Mouse (Mus musculus): Measurements from ENCODE around the gene Cpsf2. TPM values are rescaled to one million over a fixed set of nuclear protein-coding genes. Genes with fewer than 3 reads are reported as not detected.

Gene Cpsf2
- total RNA-seq, 2 experiments from 2014 or later: 15.7 TPM

DNA sequence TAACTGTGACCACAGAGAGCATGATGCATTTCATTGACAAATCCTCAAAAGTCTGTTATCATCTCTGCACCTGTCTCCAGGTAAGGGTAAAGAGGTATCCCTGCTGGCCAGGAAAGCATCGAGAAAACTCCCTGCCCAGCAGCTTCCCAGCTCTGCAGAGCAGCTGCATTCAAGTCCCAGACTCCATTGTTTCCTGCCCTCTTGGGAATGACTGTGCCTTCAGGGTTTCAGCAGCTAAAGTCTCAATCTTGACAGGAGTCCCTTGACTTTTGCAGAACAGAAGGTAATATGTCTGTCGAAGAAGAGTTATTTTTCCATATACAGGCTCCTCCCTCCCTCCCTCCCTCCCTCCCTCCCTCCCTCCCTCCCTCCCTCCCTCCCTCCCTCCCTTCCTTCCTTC, 65.9 kb downstream of the Cpsf2 start:
- no peak for DNase-seq
- intact Hi-C loops (cut with DNase I): no loop called here

DNA sequence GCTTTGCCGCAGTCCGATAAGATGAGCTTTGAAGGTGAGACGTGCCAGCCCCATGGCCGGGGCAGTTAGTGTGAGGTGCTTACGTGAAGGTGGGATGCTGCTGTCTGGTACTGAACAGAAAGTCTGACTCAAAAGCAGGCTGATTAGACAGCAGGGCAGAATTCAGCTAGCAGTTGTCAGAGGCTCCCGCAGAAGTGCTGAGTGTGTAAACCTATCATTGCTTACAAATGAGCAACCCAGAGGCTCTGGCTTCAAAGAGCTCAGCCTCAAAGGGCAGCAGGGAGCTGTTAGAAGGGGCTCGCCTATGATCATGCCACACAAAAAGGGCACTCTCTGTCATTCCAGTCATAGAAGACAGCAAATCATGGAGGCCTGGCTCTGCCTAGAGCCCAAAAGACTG, 66.5 kb downstream of the Cpsf2 start:
- no peak for DNase-seq
- intact Hi-C loops (cut with DNase I): no loop called here

DNA sequence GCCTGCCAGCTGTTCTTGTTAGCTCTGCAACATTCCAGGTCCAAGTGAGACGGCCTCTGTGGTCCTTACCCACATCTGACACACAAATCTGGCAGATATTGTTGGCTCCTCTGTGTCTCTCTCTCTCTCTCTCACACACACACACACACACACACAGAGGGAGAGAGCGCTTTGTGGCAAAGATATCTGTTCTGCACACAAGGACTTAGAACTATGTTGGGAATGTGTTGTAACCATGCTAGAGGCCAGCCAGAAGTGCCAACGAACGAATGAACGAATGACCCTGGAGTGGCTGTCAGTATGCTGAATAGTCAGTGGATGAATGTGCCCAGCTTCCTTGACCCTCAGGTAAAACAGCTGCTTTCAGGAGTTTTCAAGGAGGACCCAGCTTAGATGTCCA, 68.1 kb downstream of the Cpsf2 start:
- intact Hi-C loops (cut with DNase I): no loop called here
- peak in 1 of 2 experiments; percentile 18 for DNase-seq

DNA sequence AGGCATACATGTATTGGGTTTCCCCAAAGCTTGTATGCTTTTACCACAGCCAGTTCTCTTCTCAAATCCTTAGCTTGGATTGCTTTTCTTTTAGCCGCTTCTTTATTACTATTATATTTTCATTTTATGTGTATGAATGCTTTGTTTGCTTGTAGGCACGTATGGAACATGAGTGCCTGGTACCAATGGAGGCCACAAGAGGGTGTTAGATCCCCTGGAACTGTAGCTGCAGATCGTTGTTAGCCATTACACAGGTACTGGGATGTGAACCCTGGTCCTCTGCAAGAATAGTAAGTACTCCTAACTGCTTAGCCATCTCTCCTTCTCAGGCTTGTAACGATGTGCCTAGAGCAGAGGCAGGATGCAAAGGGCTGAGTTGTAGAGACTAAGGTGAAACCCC, 78.4 kb downstream of the Cpsf2 start:
- DNase-seq: no peak
- intact Hi-C loops (cut with DNase I): no loop called here

DNA sequence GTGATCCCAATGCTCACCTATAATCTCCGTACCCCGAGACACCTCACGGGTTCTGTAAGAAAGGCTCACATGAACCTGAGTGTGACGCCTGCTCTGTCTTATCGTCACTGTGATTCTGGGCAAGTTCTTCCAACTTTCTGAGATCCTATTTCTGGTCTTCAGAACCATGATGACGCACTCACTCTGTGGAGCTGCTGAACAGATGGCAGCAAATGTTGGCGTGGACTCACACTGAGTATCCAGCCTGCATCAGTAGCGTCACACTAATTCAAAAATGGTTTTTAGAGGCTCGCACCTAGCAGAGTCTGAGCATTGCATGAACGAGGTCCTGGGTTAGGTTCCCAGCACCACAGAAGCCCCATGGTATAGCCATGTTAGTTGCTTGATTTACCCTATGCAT, 80.0 kb downstream of the Cpsf2 start:
- no peak for DNase-seq
- intact Hi-C loops (cut with DNase I): no loop called here

Other genes with a start within 250 kb of the Cpsf2 start
- 10 to 100 TPM; 31.6 to 38.1 TPM for gene Fbln5, start 156.9 kb upstream of the Cpsf2 start, total RNA-seq (2021)
- gene Trip11, start 62.7 kb upstream of the Cpsf2 start, total RNA-seq (2021): 10 to 100 TPM; 31.7 to 35.1 TPM
- gene Atxn3, start 17.7 kb upstream of the Cpsf2 start, total RNA-seq (2021): 10 to 100 TPM in 1 of 2 experiments, 1 to 10 TPM in 1; 9.2 to 10.7 TPM
- gene Slc24a4, start 152.7 kb downstream of the Cpsf2 start, total RNA-seq (2021): 1 to 10 TPM; 1.0 to 2.0 TPM